Mouse (Mus musculus) forebrain, embryonic 10.5 days (tissue): ENCODE measurements around the gene Pcdh9. TPM values are rescaled to one million over a fixed set of nuclear protein-coding genes. Genes with fewer than 3 reads are reported as not detected.

Experiments
- DNase-seq: peaks from one replicate; pipeline ENCODE4 v3.0.0-alpha.2; 2017; ENCODE audit warnings: low spot score; ENCODE audit errors: extremely low spot score
- H3K27ac ChIP-seq: fragments of 300-500 bp; sonication (generic); 2 replicates; pipeline ENCODE4 v1.5.1; 2016; ENCODE audit warnings: mild to moderate bottlenecking
- H3K27me3 ChIP-seq: fragments of 300-500 bp; sonication (generic); 2 replicates; pipeline ENCODE4 v1.6.1; 2016; ENCODE audit warnings: mild to moderate bottlenecking; ENCODE audit not compliant: poor library complexity, severe bottlenecking
- H3K36me3 ChIP-seq: fragments of 300-500 bp; sonication (generic); replicated peaks from 2 replicates; pipeline ENCODE4 v1.6.1; 2016; ENCODE audit warnings: mild to moderate bottlenecking, moderate library complexity
- H3K4me1 ChIP-seq: fragments of 300-500 bp; sonication (generic); 2 replicates; pipeline ENCODE4 v1.6.1; 2016
- H3K4me3 ChIP-seq: fragments of 300-500 bp; sonication (generic); 2 replicates; pipeline ENCODE4 v1.5.1; 2016; ENCODE audit warnings: mild to moderate bottlenecking, moderate library complexity
- H3K9me3 ChIP-seq: fragments of 300-500 bp; sonication (generic); 2 replicates; pipeline ENCODE4 v1.6.1; 2016; ENCODE audit warnings: mild to moderate bottlenecking, moderate library complexity
- WGBS: fragments of 180-500 bp; shearing (Covaris S2); methylation state at CpG from one replicate; pipeline ENCODE4 v1.1.7; 2016; 5-methylcytosine and 5-hydroxymethylcytosine counted together
- polyA plus RNA-seq: library from polyadenylated mRNA; unstranded; fragments of >200 nt; fragmentation: Nextera tagmentation; extraction: Ambion mirVana; gene quantifications from 2 replicates; pipeline ENCODE4 v1.2.1, GENCODE M21; 2016

The Pcdh9 gene
- polyA plus RNA-seq, 1 experiment from 2014 or later: 30.5 TPM

- H3K27ac ChIP-seq: no peak overlapping the region
Observed at GRCm38 (mm10) chr14:93385090-93385489, 505.4 kb downstream of the Pcdh9 start.

GRCm38 (mm10) chr14:93381163-93381562 is 509.3 kb downstream of the Pcdh9 start:
- Histone ChIP-seq H3K4me3 (no peak overlapping the region), H3K27me3 (no peaks in the 10 kb centered on the region), H3K4me1 (no peaks in the 10 kb centered on the region), H3K27ac (no peak overlapping the region), H3K9me3 (no peaks in the 10 kb centered on the region), H3K36me3 (no peaks in the 10 kb centered on the region)
- WGBS: 55% methylated on average over 4 of the region's 4 CpGs
- DNase-seq: no peak

More at GRCm38 (mm10) chr14:93385090-93385489, 505.4 kb downstream of the Pcdh9 start:
- Histone ChIP-seq H3K27me3 (no peaks in the 10 kb centered on the region), H3K9me3 (no peaks in the 10 kb centered on the region), H3K4me3 (no peak overlapping the region), H3K4me1 (no peaks in the 10 kb centered on the region), H3K36me3 (no peaks in the 10 kb centered on the region)
- DNase-seq: no peak
- WGBS: 92% methylated on average over 2 of the region's 2 CpGs

DNA sequence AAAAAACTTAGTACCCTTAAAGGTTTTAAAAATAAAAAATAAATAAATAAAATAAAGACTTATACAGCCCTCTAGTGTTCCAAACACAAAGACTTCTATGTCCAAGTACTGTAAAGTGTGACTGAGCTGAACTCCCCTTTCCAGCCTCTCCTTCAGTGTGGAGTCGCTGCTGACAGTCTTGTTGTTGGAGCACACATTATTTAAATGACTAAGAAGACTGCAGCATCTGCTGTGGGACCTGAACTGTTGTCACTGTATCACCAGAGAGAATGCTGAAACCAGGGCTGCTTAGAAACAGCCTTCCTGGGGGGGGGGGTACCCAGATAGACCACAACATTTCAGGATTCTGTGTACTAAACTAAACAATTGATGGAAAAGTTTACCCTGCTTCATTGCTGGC is 509.7 kb downstream of the Pcdh9 start:
- Histone ChIP-seq H3K27me3 (no peaks in the 10 kb centered on the region), H3K27ac (no peak overlapping the region), H3K4me3 (no peak overlapping the region), H3K4me1 (no peaks in the 10 kb centered on the region), H3K36me3 (no peaks in the 10 kb centered on the region), H3K9me3 (no peaks in the 10 kb centered on the region)
- WGBS: 54% methylated on average over 1 of the region's 1 CpGs
- no peak for DNase-seq

GRCm38 (mm10) chr14:93376159-93376558 is 514.3 kb downstream of the Pcdh9 start:
- Histone ChIP-seq H3K36me3 (no peaks in the 10 kb centered on the region), H3K9me3 (no peaks in the 10 kb centered on the region), H3K27ac (no peak overlapping the region), H3K27me3 (no peaks in the 10 kb centered on the region), H3K4me1 (0 out of 2 replicates have a peak, but pooled peaks cover 3% of the 10 kb centered on the region), H3K4me3 (no peak overlapping the region)
- WGBS: 89% methylated on average over 4 of the region's 4 CpGs
- DNase-seq: no peak

- no peaks in the 10 kb centered on the region for H3K36me3 ChIP-seq
- no peaks in the 10 kb centered on the region for H3K27me3 ChIP-seq
- no peak for DNase-seq
- H3K4me3 ChIP-seq: no peak overlapping the region
- H3K9me3 ChIP-seq: no peaks in the 10 kb centered on the region
- H3K4me1 ChIP-seq: 0 out of 2 replicates have a peak, but pooled peaks cover 3% of the 10 kb centered on the region
- WGBS: 73% methylated on average over 4 of the region's 4 CpGs
- H3K27ac ChIP-seq: no peak overlapping the region
Observed at GRCm38 (mm10) chr14:93374181-93374580, 516.3 kb downstream of the Pcdh9 start.

GRCm38 (mm10) chr14:93354150-93354549 is 536.3 kb downstream of the Pcdh9 start:
- no peak for DNase-seq
- no peaks in the 10 kb centered on the region for H3K27me3 ChIP-seq
- peaks cover 5% of the 10 kb centered on the region for H3K4me1 ChIP-seq
- H3K27ac ChIP-seq: no peak overlapping the region
- WGBS: 88% methylated on average over 3 of the region's 3 CpGs
- H3K4me3 ChIP-seq: no peak overlapping the region
- H3K9me3 ChIP-seq: no peaks in the 10 kb centered on the region
- H3K36me3 ChIP-seq: no peaks in the 10 kb centered on the region

- H3K9me3 ChIP-seq: no peaks in the 10 kb centered on the region
- no peak overlapping the region for H3K4me3 ChIP-seq
- no peak for DNase-seq
- peaks cover 13% of the 10 kb centered on the region for H3K4me1 ChIP-seq
- no peaks in the 10 kb centered on the region for H3K36me3 ChIP-seq
- no peak overlapping the region for H3K27ac ChIP-seq
- WGBS: 65% methylated on average over 6 of the region's 6 CpGs
- H3K27me3 ChIP-seq: no peaks in the 10 kb centered on the region
Observed at GRCm38 (mm10) chr14:93350906-93351305, 539.6 kb downstream of the Pcdh9 start.

DNA sequence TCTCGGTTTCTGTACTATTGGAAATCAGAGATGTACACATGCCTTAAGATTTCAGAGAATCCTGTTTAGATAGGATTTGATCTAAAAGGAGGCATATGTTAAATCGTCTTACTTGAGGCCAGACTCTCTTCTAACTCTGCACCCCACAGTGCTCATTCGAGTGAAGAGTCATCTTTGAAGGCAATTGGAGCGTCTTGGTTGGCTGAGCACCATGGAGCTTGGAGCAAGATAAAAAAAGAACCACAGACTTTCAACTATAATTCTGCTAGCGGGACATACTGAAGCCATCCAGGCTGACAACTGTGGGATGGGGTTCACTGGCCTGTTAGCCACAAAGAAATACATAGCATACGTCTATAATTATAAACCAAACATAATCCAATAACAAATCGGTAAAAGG is 541.3 kb downstream of the Pcdh9 start:
- Histone ChIP-seq H3K9me3 (no peaks in the 10 kb centered on the region), H3K27ac (no peak overlapping the region), H3K27me3 (no peaks in the 10 kb centered on the region), H3K4me3 (no peak overlapping the region), H3K4me1 (peaks cover 13% of the 10 kb centered on the region), H3K36me3 (no peaks in the 10 kb centered on the region)
- DNase-seq: no peak
- WGBS: 46% methylated on average over 7 of the region's 7 CpGs

DNA sequence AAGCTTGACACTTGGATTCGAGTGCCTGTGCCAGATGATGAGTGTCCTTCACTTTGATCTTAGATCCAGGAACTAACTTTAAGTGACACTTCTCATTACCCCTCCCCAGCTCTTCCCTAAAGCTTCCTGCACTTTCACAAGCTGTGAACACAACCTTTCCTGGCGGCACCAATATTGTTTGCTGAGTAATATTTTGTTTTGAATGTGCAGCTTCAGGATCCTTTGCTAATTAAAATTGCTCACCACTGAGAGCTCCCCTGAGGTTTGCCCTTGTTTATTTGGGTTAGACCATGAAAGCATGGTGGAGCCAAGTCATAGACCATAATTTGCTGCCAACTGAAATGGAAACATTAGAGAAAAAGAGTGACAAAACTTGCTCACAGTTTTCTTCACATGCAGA is 543.4 kb downstream of the Pcdh9 start:
- Histone ChIP-seq H3K36me3 (no peaks in the 10 kb centered on the region), H3K4me1 (peaks cover 13% of the 10 kb centered on the region), H3K27me3 (peaks cover 11% of the 10 kb centered on the region), H3K9me3 (no peaks in the 10 kb centered on the region), H3K27ac (no peak overlapping the region), H3K4me3 (no peak overlapping the region)
- WGBS: 42% methylated on average over 2 of the region's 2 CpGs
- no peak for DNase-seq

GRCm38 (mm10) chr14:93342781-93343180 is 547.7 kb downstream of the Pcdh9 start:
- H3K4me1 ChIP-seq: peaks cover 17% of the 10 kb centered on the region
- no peak overlapping the region for H3K4me3 ChIP-seq
- H3K9me3 ChIP-seq: no peaks in the 10 kb centered on the region
- 78% methylated on average over 3 of the region's 3 CpGs for WGBS
- peaks cover 18% of the 10 kb centered on the region for H3K27me3 ChIP-seq
- DNase-seq: no peak
- H3K36me3 ChIP-seq: no peaks in the 10 kb centered on the region
- H3K27ac ChIP-seq: no peak overlapping the region

DNA sequence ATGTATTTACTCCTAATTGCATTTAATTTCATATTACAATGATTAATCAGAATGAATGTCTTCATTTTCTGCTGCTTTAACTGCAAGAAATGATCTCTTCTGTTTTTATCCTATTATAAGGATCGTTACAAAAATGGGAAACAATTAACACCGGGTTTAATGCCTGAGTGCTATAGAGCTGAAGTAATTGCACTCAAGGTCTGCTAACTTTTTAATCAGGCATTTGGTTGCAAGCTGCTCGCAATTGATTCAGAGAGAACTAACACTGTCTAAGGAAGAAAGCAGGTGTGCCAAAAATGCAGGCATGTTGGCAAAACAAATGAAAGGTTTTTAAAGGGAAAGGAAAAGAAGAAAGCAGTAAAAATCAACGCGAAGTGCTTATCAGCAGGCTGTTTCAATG is 549.1 kb downstream of the Pcdh9 start:
- 28% methylated on average over 5 of the region's 5 CpGs for WGBS

DNA sequence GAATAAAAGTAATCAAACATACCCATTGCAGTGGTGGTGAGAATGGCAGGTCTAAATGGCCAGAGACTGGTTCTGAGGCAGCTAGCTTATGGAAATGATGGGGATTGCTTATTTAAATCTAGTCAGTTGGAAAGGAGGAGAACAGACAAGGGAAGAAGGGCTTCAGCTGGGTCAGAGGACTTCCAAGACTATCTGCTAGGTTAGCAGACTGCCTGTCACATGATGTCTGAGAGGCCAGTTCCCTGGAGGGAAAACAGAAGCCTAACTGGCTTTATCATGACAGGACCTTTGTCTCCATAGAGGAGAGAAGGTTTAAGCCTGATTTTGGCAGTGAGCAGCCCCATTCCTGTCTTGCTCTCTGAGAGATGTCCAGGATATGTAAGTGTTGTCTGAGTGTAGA is 561.2 kb downstream of the Pcdh9 start:
- no peak overlapping the region for H3K4me3 ChIP-seq
- H3K4me1 ChIP-seq: peaks cover 6% of the 10 kb centered on the region
- H3K27ac ChIP-seq: no peak overlapping the region
- no peaks in the 10 kb centered on the region for H3K27me3 ChIP-seq
- DNase-seq: no peak
- no peaks in the 10 kb centered on the region for H3K36me3 ChIP-seq
- H3K9me3 ChIP-seq: no peaks in the 10 kb centered on the region

More for the DNA sequence above, 549.1 kb downstream of the Pcdh9 start:
- H3K4me3 ChIP-seq: no peak overlapping the region
- no peaks in the 10 kb centered on the region for H3K36me3 ChIP-seq
- no peak for DNase-seq
- peaks cover 9% of the 10 kb centered on the region for H3K4me1 ChIP-seq
- H3K27me3 ChIP-seq: peaks cover 18% of the 10 kb centered on the region
- H3K27ac ChIP-seq: no peak overlapping the region
- no peaks in the 10 kb centered on the region for H3K9me3 ChIP-seq

- Histone ChIP-seq H3K27ac (no peak overlapping the region), H3K4me3 (no peak overlapping the region), H3K9me3 (no peaks in the 10 kb centered on the region), H3K36me3 (no peaks in the 10 kb centered on the region), H3K27me3 (no peaks in the 10 kb centered on the region), H3K4me1 (no peaks in the 10 kb centered on the region)
- no peak for DNase-seq
Observed at GRCm38 (mm10) chr14:93317393-93317792, 573.1 kb downstream of the Pcdh9 start.

DNA sequence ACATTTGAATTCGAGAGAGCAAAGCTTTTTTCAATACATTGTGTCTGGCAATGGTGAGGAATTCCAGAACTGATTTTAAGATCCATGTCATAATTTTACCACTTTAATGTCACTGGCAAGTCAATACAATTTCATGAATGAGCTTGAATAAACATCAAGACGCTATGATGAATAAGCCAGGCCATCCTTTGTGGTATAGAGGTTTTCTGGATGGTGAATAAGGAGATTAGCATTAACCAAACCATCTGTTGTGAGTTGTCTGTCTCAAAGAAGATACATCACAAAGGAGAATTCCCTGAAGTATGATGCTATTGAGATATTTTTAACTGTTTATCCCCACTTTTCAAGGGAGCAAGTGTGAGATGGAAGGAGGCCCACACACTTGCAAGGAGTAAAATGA is 602.1 kb downstream of the Pcdh9 start:
- H3K4me1 ChIP-seq: no peaks in the 10 kb centered on the region
- H3K27ac ChIP-seq: no peak overlapping the region
- no peaks in the 10 kb centered on the region for H3K27me3 ChIP-seq
- no peak overlapping the region for H3K4me3 ChIP-seq
- no peak for DNase-seq
- H3K9me3 ChIP-seq: no peaks in the 10 kb centered on the region
- H3K36me3 ChIP-seq: no peaks in the 10 kb centered on the region
- 58% methylated on average over 2 of the region's 2 CpGs for WGBS
